ENCODE assay signal across 9 mouse cellular contexts in the genomic region with DNA sequence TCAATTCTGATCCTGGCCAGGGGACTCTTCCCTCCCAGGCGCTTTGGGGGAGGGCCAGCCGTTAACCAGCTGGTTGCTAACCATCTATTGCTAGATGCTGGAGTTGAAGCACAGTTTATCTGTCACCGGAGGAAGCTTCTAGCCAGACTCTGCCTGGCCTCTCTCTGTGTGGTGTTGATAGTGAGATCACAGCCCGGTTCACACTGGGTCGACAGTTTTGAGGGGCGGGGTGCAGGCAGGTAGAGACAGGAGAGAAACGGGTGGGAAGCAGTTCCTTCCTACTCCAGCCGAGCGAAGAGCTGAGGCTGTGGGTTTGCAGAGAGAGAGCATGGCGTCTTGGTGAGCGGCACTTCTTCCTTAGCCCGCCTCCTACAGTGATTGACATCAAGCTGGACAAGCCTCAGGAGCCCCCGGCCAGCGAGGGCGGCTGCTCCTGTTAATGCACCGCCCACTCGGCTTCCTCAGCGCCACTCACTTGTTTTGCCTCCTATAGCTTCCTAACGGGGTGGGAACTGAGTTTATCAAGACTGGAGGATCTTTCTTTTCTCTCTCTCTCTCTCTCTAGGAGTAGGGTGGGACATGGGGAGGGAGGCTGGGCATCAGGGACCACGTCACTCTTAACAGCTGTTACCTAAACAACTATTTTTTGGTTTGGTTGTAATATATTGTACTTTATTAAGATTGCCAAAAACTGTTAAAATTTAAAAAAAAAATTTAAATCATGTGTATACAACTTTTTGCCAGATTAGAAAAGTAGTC. TPM values are rescaled to one million over a fixed set of nuclear protein-coding genes. Genes with fewer than 3 reads are reported as not detected.
A peak's percentile ranks its signal among the peaks of the same experiment; 100 is the strongest.
DNase-seq lines count a peak whose midpoint lies in the region; ATAC-seq and TF ChIP-seq lines count a peak whose summit lies in the region.
"Had no signal": no experiment of that assay in that cellular context is flagged by ENCODE, and none has a peak within 500 bp of the region (broad histone marks: within the 10 kb centered on the region; RNA-seq: fewer than 3 reads in every experiment).

No protein-coding gene starts in this region.

- DNase-seq in c-Kit-negative CD71-positive TER-119-positive erythroid progenitor cells, embryonic 14.5 days (ENCODE audit: low read depth, low spot score) = peak; percentile 11
- DNase-seq in frontal cortex, postnatal 36 days (ENCODE audit: low spot score in 2 of 2) = peak; percentile 30 to 47
- DNase-seq in layer of hippocampus, postnatal 36 days = peak; percentile 34 to 45
- peak; percentile 89 for DNase-seq in lung, postnatal 36 days
- DNase-seq in ovary, postnatal 36 days (ENCODE audit: low spot score) = peak; percentile 74
- DNase-seq in thymus, postnatal 25 days = peak; percentile 55

- H3K4me1 ChIP-seq in ES-Bruce4 (ENCODE audit: control insufficient read depth, insufficient read depth, low read length) = peaks cover 2% of the 10 kb centered on the region
- H3K4me1 ChIP-seq in hindbrain, embryonic 12.5 days = peaks cover 19% of the 10 kb centered on the region

- ATAC-seq in hindbrain, embryonic 12.5 days (ENCODE audit: low FRiP score) = peak; percentile 78

- TF ChIP-seq POLR2A in ES-Bruce4 (IDR thresholded peaks at IDR 0.05; ENCODE audit: insufficient read depth, low read length) = no peak

- no peaks in the 10 kb centered on the region for H3K27me3 ChIP-seq in ES-Bruce4 (ENCODE audit: control insufficient read depth, insufficient read depth, low read length, poor library complexity, severe bottlenecking)
- no peaks in the 10 kb centered on the region for H3K27me3 ChIP-seq in hindbrain, embryonic 12.5 days

- 6% methylated on average over 20 of the region's 20 CpGs for WGBS in hindbrain, embryonic 12.5 days

- H3K27ac ChIP-seq in ES-Bruce4 (ENCODE audit: insufficient read depth, low read length) = no peak overlapping the region
- H3K27ac ChIP-seq in hindbrain, embryonic 12.5 days = peak overlapping the region; percentile 5; the same call in 1 of the 2 replicates

- H3K4me3 ChIP-seq in ES-Bruce4 (ENCODE audit: low read depth, low read length) = peak overlapping the region; percentile 50
- H3K4me3 ChIP-seq in hindbrain, embryonic 12.5 days = peak overlapping the region; percentile 20

- H3K36me3 ChIP-seq in ES-Bruce4 (ENCODE audit: control insufficient read depth, insufficient read depth, low read length, poor library complexity, severe bottlenecking) = no peaks in the 10 kb centered on the region
- peaks cover 24% of the 10 kb centered on the region for H3K36me3 ChIP-seq in hindbrain, embryonic 12.5 days

- TF ChIP-seq EP300 in ES-Bruce4 (IDR thresholded peaks at IDR 0.05; ENCODE audit: insufficient read depth, low read depth, low read length) = no peak

- no peaks in the 10 kb centered on the region for H3K9me3 ChIP-seq in ES-Bruce4 (replicated peaks; ENCODE audit: control insufficient read depth, insufficient read depth, low read length, poor library complexity, severe bottlenecking)
- no peaks in the 10 kb centered on the region for H3K9me3 ChIP-seq in hindbrain, embryonic 12.5 days (replicated peaks)

- peak overlapping the region; percentile 0 for H3K9ac ChIP-seq in ES-Bruce4 (ENCODE audit: low read depth, poor library complexity, severe bottlenecking)
- H3K9ac ChIP-seq in hindbrain, embryonic 12.5 days = peak overlapping the region; percentile 20; the same call in 1 of the 2 replicates

- no peak for TF ChIP-seq CTCF in ES-Bruce4 (IDR thresholded peaks at IDR 0.05; ENCODE audit: low read depth, low read length)

- peak overlapping the region; percentile 49 for H3K4me2 ChIP-seq in hindbrain, embryonic 12.5 days (replicated peaks)

RNA-seq across cellular contexts. Expression of a gene that starts 21.0 kb away (rescaled TPM):
- 26.4 and 26.8 TPM in 2 replicates for polyA plus RNA-seq in ES-Bruce4 (2011; ENCODE audit: insufficient read depth, insufficient read length, low read depth, missing spikeins)
- polyA plus RNA-seq in hindbrain, embryonic 12.5 days (2016; fragmentation: Nextera tagmentation; extraction: Ambion mirVana) = 47.6 and 49.5 TPM in 2 replicates
- 10 to 100 TPM; 21.0 to 22.3 TPM for total RNA-seq in layer of hippocampus, postnatal 36 days (2021)

RNA-seq across cellular contexts. Expression of a gene that starts 49.1 kb away (rescaled TPM):
- 0.73 and 1.3 TPM in 2 replicates for polyA plus RNA-seq in ES-Bruce4 (2011; ENCODE audit: insufficient read depth, insufficient read length, low read depth, missing spikeins)
- 3.8 and 6.1 TPM in 2 replicates for polyA plus RNA-seq in hindbrain, embryonic 12.5 days (2016; fragmentation: Nextera tagmentation; extraction: Ambion mirVana)
- total RNA-seq in layer of hippocampus, postnatal 36 days (2021) = 10 to 100 TPM; 11.1 to 11.3 TPM
- polyA plus RNA-seq: cortical plate, adult 2 months had no signal

RNA-seq across cellular contexts. Expression of a gene that starts 49.3 kb away (rescaled TPM):
- 2.1 and 2.2 TPM in 2 replicates for polyA plus RNA-seq in ES-Bruce4 (2011; ENCODE audit: insufficient read depth, insufficient read length, low read depth, missing spikeins)
- 18.5 and 20.0 TPM in 2 replicates for polyA plus RNA-seq in hindbrain, embryonic 12.5 days (2016; fragmentation: Nextera tagmentation; extraction: Ambion mirVana)
- total RNA-seq in layer of hippocampus, postnatal 36 days (2021) = 100 to 1,000 TPM; 202 to 231 TPM

Comparison
In these comparisons a context has a peak if more than half of its experiments do, and no peak if none do; other contexts are left out.
1. DNase-seq: peak in every context shown above with its lines; median percentile 89 in lung, postnatal 36 days; 74 in ovary, postnatal 36 days; 55 in thymus, postnatal 25 days; 40 in layer of hippocampus, postnatal 36 days; 38 in frontal cortex, postnatal 36 days; 11 in c-Kit-negative CD71-positive TER-119-positive erythroid progenitor cells, embryonic 14.5 days.